Mouse (Mus musculus): ENCODE results near the gene Mef2d.

Gene Mef2d

GRCm38 (mm10) chr3:88205563-88206491, 63.7 kb downstream of the Mef2d start:
- in situ Hi-C loops (cut with MboI, MseI) = no loop called here

- in situ Hi-C loops (cut with MboI, MseI) = no loop called here
These were observed 64.3 kb downstream of the Mef2d start for GRCm38 (mm10) chr3:88206500-88206899.

GRCm38 (mm10) chr3:88206901-88207371, 64.8 kb downstream of the Mef2d start:
- in situ Hi-C loops (cut with MboI, MseI) = no loop called here

GRCm38 (mm10) chr3:88207451-88208100, 65.4 kb downstream of the Mef2d start:
- in situ Hi-C loops (cut with MboI, MseI) = no loop called here

- in situ Hi-C loops (cut with MboI, MseI) = no loop called here
These were observed 66.1 kb downstream of the Mef2d start for GRCm38 (mm10) chr3:88208226-88208720.

- in situ Hi-C loops (cut with MboI, MseI) = no loop called here
These were observed 67.1 kb downstream of the Mef2d start for GRCm38 (mm10) chr3:88209306-88209705.

- in situ Hi-C loops (cut with MboI, MseI) = no loop called here
These were observed 67.9 kb downstream of the Mef2d start for GRCm38 (mm10) chr3:88210121-88210520.

GRCm38 (mm10) chr3:88210918-88211317, 68.7 kb downstream of the Mef2d start:
- in situ Hi-C loops (cut with MboI, MseI) = no loop called here

GRCm38 (mm10) chr3:88212356-88212755, 70.2 kb downstream of the Mef2d start:
- in situ Hi-C loops (cut with MboI, MseI) = no loop called here

GRCm38 (mm10) chr3:88213019-88213418, 70.8 kb downstream of the Mef2d start:
- in situ Hi-C loops (cut with MboI, MseI) = no loop called here

GRCm38 (mm10) chr3:88214197-88214938, 72.2 kb downstream of the Mef2d start:
- in situ Hi-C loops (cut with MboI, MseI) = no loop called here

- in situ Hi-C loops (cut with MboI, MseI) = no loop called here
These were observed 72.9 kb downstream of the Mef2d start for GRCm38 (mm10) chr3:88214971-88215552.

GRCm38 (mm10) chr3:88215553-88216004, 73.4 kb downstream of the Mef2d start:
- in situ Hi-C loops (cut with MboI, MseI) = no loop called here

- in situ Hi-C loops (cut with MboI, MseI) = no loop called here
These were observed 73.9 kb downstream of the Mef2d start for GRCm38 (mm10) chr3:88216116-88216515.

GRCm38 (mm10) chr3:88216534-88217326, 74.6 kb downstream of the Mef2d start:
- in situ Hi-C loops (cut with MboI, MseI) = no loop called here

- in situ Hi-C loops (cut with MboI, MseI) = no loop called here
These were observed 75.5 kb downstream of the Mef2d start for GRCm38 (mm10) chr3:88217679-88218078.

GRCm38 (mm10) chr3:88219940-88220339, 77.8 kb downstream of the Mef2d start:
- in situ Hi-C loops (cut with MboI, MseI) = no loop called here

GRCm38 (mm10) chr3:88220842-88221241, 78.7 kb downstream of the Mef2d start:
- in situ Hi-C loops (cut with MboI, MseI) = no loop called here

Data from T-helper 1 cell (primary cell).